Mouse (Mus musculus) R1 (cell line): ENCODE data around the gene Gsdma3.

ENCODE experiments used
- DNase-seq: peaks from one replicate; pipeline ENCODE4 v3.0.0-alpha.2; 2018; ENCODE audit warnings: low read depth, low spot score

The Gsdma3 gene

GRCm38 (mm10) chr11:98625611-98626410 is at the start of gene Gsdma3, which contains the start of gene Gm12355:
Gene Gsdma3, plus strand, starts transcription at chr11:98626360.
Gene Gm12355, minus strand, starts transcription at chr11:98625661.
- no peak for DNase-seq

- no peak for DNase-seq
These were observed 48.4 kb upstream of the Gsdma3 start for GRCm38 (mm10) chr11:98577776-98578175.

- DNase-seq, result peak; percentile 76
These were observed 45.6 kb upstream of the Gsdma3 start for GRCm38 (mm10) chr11:98580301-98581121.

GRCm38 (mm10) chr11:98581286-98582029 is 44.7 kb upstream of the Gsdma3 start:
- peak; percentile 76 for DNase-seq

GRCm38 (mm10) chr11:98582030-98582388 is 44.2 kb upstream of the Gsdma3 start:
- no peak for DNase-seq

GRCm38 (mm10) chr11:98582551-98583264 is 43.5 kb upstream of the Gsdma3 start:
- no peak for DNase-seq

- no peak for DNase-seq
These were observed 43.0 kb upstream of the Gsdma3 start for GRCm38 (mm10) chr11:98583265-98583552.

GRCm38 (mm10) chr11:98583571-98583970 is 42.6 kb upstream of the Gsdma3 start:
- DNase-seq, result peak; percentile 38

- no peak for DNase-seq
These were observed 42.0 kb upstream of the Gsdma3 start for GRCm38 (mm10) chr11:98584146-98584545.

GRCm38 (mm10) chr11:98584629-98585177 is 41.5 kb upstream of the Gsdma3 start:
- DNase-seq, result no peak

GRCm38 (mm10) chr11:98586087-98586891 is 39.9 kb upstream of the Gsdma3 start:
- no peak for DNase-seq

GRCm38 (mm10) chr11:98586892-98587563 is 39.1 kb upstream of the Gsdma3 start, which contains the start of gene Ormdl3:
Gene Ormdl3, minus strand, starts transcription at chr11:98587368.
- DNase-seq, result peak; percentile 99

GRCm38 (mm10) chr11:98587684-98588546 is 38.2 kb upstream of the Gsdma3 start:
- peak; percentile 88 for DNase-seq

GRCm38 (mm10) chr11:98588833-98589281 is 37.3 kb upstream of the Gsdma3 start:
- no peak for DNase-seq

GRCm38 (mm10) chr11:98589306-98589705 is 36.9 kb upstream of the Gsdma3 start:
- DNase-seq, result no peak

- no peak for DNase-seq
These were observed 35.4 kb upstream of the Gsdma3 start for GRCm38 (mm10) chr11:98590548-98591445.

- no peak for DNase-seq
These were observed 31.1 kb upstream of the Gsdma3 start for GRCm38 (mm10) chr11:98595021-98595420.

- DNase-seq, result no peak
These were observed 30.7 kb upstream of the Gsdma3 start for GRCm38 (mm10) chr11:98595473-98595872.
